Mouse (Mus musculus) induced T-regulatory cell, adult 2 months (primary cell): ENCODE data around the gene Cdh7.
"Not testable (repeated sequence)": the region's sequence is repeated elsewhere in the genome, so short reads cannot be mapped to it uniquely, and the experiment has no call there.

Experiments used
- DNase-seq: peaks from one replicate; pipeline ENCODE4 v3.0.0-alpha.2; 2012; ENCODE audit warnings: low read depth

The Cdh7 gene

DNA sequence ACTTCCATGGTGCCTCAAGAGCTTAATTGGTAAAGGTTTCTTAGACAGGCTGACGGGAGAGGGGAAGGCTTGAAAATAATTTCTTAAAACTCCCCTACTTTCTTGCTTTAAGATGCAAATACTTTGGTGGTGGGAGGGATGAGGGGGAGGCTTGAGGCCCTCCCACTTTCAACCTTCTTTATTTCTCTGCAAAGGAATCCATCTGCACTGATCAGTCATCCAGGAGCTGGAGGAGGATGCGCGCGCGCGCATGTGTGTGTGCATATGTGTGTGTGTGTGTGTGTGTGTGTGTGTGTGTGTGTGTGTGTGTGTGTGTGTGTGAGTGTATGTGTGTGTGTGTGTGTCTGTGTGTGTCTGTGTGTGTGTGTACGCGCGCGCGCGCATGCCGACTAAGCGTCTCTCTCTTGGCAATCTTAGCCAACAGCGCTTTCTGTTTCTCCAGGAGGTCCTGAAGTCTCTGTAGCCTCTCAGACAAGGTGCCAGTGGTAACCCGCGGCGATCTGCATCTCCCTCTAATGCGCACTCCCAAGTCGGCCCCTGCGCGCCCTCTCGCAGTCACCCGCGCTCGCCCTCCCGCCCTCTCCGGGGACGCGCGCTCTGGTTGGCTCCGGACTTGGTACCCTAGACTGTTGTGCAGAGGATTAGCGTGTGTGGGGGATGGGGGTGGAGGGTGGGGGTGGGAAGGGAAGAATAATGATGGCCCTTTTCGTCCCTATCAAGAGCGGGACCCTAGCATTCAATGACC, at the start of gene Cdh7:
TSS of gene Cdh7 (plus strand) at position 368 of the 745 bp plus-strand sequence.
- no peak for DNase-seq

DNA sequence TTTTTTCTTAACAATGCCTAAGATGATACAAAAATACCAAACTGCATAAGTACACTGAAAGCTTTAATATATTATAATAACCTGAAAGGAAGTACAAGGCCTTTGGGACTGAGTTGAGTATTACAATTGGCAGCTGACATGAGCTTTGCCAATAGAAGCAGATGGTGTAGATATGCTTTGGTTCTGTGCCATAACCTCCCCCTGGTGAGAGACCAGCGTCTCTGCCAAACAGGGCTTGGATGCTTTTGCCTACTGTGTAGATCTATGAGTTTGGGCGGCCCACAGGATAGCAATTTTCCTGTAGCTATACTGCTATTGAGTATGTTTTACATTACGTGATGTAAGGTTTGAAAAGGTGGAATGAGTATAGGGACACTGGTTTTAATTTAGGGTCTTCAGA, 49.6 kb upstream of the Cdh7 start:
- DNase-seq = no peak

DNA sequence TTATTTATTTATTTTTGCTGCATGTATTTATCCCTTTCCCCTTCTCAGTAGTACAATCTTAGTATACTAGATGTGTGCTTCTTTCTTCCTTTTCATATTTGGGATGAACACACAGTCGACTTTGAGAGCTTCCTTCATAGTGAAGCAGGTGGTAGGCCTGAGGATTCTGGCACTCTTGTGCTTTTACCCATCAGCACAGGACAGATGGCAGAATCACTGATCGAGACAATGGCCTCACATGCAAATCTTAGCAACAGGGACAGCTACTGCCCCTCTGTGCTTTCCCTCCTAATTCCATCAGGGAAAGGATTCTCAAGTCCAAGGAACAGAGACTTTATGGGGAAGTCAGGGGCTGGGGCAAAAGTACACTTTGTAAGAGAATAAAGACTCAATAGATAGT, 33.7 kb upstream of the Cdh7 start:
- no peak for DNase-seq

DNA sequence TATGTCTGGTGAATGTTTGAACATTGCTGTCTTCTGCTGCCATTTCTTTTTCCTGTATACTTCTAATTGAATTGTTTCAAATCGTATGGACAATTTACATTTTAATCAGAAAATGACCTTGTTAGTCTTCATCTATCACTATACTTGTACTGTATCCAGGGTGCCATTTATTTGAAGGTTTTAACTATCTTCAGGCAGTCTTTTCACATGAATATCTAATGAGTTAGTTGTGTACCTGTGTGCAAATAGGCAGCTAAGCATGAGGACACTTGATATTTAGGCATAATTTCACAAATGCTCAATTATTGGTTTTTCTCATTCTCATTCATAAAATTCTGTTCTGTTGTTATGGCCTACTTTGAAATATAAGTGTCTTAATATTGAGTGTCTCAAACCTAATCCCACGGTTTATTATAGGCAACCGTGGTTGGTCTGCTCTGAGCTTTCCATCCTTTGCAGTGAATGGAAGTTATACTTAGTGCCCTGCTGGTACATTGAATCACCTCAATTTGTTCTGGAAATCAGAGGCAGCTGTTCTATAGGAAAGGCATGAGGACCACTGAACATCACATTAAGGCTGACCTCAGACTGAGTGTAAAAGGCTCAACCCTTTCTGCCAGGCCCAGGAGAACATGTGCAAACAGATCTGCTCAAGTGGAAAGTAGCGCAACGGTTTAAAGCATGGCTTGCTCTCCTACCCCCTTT, 10.4 kb upstream of the Cdh7 start:
- no peak for DNase-seq

DNA sequence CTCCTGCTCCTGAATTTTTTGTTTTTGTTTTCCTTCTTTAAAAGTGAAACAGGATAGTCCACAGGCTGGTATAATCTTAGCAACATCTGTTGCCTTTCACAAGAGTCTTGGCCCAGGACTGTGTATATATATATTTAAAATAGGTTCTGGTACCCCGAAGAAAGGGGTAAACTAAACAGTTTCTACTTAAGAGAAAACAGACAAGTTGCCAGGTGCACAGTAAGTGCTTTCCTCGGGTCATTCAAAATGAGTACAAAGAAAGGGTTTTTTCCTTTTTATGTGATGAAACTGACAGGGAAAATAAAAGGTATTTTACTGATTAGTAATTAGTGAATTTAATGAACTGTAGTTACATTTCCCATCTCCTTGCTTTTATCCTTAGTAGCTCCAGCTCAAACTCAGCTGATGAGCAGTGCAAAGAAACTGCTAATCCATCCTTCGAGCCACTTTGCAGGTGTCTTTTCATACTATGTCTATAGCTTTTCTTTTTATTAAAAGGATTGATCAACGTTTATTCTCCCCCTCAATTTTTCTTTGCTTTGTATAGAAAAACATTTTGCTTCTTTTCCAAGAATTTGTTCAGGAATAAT, 9.7 kb upstream of the Cdh7 start:
- DNase-seq = no peak

DNA sequence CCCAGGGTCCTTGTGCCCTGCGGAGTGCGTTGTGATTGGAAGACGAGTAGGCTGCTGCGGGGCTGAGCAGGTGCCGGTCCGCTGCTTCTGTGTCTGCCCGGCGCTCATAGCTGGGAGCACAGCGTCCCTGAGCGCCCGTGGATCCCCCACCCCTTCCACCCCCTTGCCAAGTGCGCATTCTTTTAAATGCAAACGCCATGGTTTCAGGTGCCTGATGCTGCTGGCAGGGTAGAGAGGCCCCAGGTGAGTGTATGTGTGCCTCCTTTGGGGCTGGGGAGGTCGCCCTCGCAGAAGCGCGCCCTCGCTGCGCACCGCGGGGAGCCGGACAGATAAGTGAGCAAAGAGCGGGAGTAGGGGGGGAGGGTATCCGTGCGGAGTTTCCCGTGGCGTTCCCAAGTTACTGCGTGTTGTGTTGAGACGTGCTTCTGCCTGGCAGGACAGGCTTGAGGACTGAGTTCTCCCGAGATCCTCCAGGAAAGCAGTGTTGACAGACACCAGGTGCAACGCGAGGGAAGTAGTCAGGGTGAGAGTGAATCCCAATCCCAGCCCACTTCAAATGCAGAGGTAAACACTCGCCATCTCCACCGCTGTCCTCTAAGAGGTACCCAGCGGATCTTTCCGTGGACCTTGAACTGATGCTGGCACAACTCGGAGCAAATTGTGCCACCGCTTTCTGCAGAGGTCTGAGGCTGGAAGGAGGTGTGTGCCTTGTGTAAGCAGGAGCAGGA, 742 bp downstream of the Cdh7 start:
- no peak for DNase-seq

DNA sequence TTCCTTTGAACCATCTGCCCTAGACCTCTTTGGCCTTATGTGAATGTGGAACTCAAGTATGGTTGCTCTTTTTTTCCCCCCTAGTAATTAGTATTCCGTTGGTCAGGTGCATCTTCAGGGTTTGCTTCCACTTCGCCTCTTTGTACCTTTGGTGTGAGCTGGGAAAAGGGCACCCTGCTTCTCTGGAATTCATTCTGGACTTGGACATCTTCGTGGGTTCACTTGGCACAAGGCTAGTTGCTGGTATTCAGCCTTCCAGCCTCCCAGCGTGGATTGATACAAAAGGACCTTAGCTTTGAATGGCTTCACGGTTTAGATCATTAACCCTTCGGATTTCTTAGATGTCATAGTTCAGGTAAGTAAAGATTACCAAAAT, 1.3 kb downstream of the Cdh7 start:
- DNase-seq = no peak

DNA sequence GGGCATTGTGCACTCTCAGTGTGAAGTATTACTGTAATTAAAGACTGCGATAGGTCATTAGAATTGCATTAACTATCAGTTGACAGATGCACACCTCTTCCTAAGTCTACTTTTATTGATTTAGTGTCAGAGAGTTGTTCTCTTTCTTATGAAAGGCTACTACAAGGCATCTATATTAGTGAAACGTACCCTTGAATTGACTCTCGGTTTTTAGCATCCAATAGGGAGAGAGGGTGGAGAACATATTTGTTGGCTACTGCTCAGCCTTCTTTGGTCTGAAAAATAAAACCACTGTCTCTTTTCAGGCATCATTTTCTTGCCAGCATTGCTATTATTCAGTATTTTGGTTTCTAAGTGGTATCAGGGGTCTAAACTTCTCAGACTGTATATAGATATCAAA, 2.5 kb downstream of the Cdh7 start:
- DNase-seq = no peak

DNA sequence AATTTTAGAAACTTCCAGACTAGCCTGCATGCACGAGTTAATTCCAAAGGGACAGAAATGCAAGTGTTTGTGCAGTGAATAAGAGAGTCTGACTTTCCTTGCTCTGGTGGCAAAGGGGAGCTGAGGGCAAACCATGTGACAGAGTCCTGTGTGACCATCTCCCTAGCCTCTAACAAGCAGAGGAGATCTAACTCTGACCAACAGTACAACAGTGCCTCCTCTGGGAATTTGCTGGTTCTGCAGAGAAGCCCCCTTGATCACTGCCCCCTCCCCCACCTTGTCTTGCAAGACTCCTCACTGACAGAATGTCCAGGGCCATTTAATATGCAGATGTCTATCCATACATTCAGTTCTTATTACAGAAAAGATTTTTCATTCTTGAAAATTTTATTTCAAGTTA, 3.2 kb downstream of the Cdh7 start:
- no peak for DNase-seq

DNA sequence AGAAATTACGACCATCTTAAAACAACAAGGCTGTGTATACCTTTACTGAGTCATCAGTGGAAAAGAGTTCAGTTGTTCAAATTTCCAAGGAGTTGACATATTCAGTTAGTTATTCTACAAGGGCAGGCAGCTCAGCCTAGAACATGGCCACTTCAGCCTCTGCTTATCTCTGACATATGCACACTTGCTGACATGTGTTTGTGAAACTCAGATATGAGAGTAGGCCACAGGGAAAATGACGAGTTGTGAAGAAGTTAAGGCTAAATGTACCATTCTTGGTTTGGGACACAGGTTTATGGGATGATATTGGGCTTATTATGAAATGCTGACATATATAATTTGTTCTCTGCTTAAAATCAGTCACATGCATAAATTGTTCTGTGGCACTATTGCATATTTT, 7.3 kb downstream of the Cdh7 start:
- no peak for DNase-seq

DNA sequence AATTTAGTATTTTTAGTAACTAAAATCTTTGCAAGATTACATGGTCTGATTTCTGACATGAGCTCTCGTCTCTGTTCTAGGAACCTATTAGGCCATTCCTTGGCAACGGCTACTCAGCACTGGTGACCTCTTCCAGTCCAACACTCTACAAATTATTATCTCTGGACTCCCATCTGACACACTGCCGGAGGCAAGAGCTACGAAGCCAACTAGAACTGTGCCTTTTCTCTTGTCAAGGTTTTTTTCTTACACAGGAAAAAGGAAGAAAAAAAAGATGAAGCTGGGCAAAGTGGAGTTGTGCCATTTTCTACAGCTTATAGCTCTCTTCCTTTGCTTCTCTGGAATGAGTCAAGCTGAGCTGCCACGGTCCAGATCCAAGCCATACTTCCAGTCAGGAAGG, 11.7 kb downstream of the Cdh7 start:
- no peak for DNase-seq

DNA sequence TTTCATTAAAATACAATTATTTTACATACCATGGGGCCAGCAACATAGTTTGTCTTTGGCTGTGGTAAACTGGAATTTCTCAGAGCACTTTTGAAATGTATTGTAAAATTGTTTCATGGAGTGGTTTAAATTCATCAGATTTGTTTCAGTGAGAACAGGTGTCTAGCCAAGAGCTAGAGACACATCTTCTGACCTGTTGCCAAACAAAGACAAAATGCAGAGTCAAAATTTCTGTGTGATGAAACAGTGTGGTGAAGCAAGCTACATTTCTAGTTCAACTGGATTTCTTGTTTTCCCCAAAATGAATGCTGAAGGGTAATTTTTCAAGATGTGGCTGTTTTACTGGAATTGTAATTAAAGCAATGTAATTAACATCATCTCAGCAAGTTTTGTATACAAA, 22.2 kb downstream of the Cdh7 start:
- no peak for DNase-seq

DNA sequence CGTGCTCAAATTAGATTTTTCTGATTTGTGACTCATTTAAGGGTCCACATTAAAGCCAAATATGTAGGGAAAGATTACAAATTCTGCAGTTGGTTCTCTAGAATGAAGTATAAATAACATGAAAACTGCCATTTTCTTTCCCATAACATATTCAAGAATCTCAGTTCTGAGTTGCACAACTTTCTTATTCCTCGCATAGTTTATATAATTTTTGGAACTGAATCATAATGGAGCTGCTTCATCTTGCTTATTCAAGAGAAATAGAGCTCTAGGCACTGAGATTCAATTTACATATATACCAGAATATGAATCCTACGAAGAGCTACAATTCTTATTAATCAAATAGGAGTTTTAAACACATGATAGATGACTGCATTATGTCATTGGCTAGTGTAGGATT, 22.8 kb downstream of the Cdh7 start:
- no peak for DNase-seq

DNA sequence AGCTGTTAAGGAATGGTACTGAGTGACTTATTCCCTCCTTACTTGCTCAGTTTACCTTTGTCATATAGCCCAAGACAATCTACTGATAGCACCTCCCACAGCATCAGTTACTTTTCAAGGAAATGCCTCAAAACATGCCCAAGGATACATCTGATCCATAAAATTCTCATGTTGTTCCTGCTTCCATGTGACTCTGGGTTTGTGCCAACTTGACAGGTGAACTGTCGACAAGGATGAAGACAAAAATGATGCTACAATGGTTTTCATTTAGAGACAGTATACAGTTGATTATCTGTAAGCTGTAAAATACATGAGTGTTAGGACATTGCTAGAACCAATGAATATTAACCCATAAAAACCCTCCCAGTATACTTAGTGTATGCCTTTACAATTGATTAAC, 29.9 kb downstream of the Cdh7 start:
- no peak for DNase-seq

DNA sequence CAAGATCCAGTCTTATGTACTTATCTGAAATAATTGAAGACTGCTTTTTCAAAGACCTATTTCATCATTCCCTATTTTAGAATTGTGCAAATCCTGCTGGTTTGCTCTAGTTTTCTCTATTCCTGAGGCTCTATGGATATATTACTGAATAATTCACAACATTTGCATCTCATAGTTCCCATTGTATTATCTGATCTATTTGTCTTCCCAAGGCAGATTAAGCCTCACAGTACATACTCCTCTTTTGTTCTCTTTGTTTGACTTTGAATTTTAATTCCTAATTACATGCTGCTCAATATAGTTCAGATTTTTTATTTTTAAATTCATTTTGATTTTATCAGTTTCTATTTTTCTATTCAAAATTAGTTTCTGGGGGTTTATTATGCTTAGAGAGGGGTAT, 74.1 kb downstream of the Cdh7 start:
- no peak for DNase-seq

DNA sequence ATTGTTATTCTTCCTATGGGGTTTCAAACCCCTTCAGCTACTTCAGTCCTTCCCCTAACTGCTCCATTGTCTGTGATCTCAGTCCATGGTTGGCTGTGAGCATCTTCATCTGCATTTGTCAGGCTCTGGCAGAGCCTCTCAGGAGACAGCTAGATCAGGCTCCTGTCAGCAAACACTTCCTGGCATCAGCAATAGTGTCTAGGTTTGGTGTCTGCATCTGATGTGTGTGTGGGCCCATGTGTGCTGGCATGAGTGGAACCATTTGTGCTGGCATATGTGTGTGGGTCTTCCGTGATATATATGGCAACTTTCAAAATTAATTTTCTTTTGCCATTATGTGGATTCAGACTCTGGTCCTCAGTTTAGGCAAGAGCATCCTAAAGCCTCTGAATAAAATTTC, 85.2 kb downstream of the Cdh7 start:
- DNase-seq = no peak

DNA sequence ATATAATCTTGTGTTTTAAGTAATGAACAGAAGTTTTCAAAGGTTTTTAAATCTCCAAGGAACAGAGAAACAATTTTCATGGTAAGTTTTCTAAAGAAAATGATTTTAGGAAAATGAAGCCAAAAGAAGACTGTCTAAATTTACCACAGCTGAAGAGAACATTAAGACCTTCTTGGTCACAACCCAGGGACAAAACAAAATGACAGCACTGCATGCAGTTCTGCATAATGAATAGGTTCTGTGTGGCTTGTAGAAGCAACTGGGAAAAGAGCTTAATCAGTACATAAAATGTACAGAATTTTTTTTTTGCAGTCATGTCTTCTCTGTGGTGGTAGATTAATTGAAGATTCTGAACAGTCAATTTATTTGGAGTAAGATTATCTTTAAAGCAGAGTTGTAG, 96.2 kb downstream of the Cdh7 start:
- DNase-seq = no peak

DNA sequence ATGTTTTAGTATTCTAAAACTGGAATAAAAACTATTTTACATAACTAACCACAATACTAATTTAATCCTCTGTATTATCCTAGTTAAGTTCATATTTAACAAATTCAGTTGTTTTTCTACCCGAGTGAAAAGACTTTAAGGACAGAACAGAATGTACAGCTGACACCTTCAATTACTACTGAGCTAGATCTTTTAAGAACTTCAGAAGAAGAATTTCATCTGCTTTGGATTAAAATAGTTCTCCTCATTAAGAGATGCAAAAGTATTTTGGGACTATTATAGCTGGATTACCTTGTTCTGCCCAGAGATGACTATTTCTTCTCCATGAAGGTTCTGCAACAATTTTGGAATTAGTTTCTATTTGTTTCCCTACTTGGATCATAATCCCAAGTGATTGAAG, 135.8 kb downstream of the Cdh7 start:
- no peak for DNase-seq

DNA sequence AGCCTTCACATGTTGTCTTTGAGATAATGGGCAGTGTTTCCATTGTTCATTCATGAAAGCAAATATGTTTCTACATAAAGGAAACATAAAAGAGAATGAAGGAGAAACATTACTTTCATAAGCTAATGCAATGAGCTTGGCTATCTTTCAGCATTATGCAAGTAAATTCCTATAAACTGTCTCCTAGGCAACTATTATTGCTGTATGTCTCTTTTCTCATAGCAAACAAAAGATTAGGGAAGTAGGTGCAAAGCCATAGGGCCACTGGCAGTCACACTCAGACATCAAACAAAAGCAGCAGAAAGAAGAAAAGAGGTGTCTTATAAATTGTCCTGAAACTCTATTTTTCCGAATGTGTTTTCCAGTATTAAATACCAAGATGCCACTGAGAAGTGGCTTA, 136.6 kb downstream of the Cdh7 start:
- no peak for DNase-seq

DNA sequence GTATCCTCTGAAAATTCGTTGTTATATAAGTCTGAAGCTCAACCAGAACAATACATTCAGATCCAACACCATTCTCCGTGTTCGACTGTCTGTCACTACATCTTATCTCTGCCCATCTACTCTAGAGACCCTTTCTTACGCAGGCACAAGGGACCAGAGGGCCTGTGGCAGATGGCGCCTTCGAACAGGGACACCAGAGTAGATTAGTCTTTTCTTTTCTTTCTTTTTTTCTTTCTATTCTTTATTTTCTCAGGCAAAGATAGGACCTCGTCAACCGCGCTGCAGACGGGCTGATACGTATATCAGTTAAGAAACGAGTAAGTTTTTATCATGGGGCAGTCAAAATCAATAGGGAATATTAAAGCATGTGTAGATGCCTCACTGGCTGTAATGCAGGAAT, 189.2 kb downstream of the Cdh7 start:
- not testable (repeated sequence) for DNase-seq
